Mouse (Mus musculus) lung, embryonic 15.5 days (tissue): ENCODE data around the gene Ifit3. TPM values are rescaled to one million over a fixed set of nuclear protein-coding genes. Genes with fewer than 3 reads are reported as not detected.
A peak's percentile ranks its signal among the peaks of the same experiment; 100 is the strongest.
"Not testable (repeated sequence)": the region's sequence is repeated elsewhere in the genome, so short reads cannot be mapped to it uniquely, and the experiment has no call there.

Source experiments
- ATAC-seq: fragments of 200-750 bp; cut with Nextera tagmentation; 2 replicates; pipeline ENCODE4 v1.8.0; 2017; ENCODE audit warnings: moderate number of reproducible peaks, borderline replicate concordance; ENCODE audit not compliant: low FRiP score, low TSS enrichment; ENCODE audit errors: extremely low read depth
- H3K27ac ChIP-seq: fragments of 300-500 bp; sonication (generic); 2 replicates; pipeline ENCODE4 v1.5.1; 2015; ENCODE audit warnings: moderate library complexity, mild to moderate bottlenecking, inconsistent platforms
- H3K27me3 ChIP-seq: fragments of 300-500 bp; sonication (generic); 2 replicates; pipeline ENCODE4 v1.6.1; 2015; ENCODE audit warnings: inconsistent platforms
- H3K36me3 ChIP-seq: fragments of 300-500 bp; sonication (generic); 2 replicates; pipeline ENCODE4 v1.6.1; 2015; ENCODE audit warnings: inconsistent platforms
- H3K4me1 ChIP-seq: fragments of 300-500 bp; sonication (generic); 2 replicates; pipeline ENCODE4 v1.6.1; 2015; ENCODE audit warnings: inconsistent platforms
- H3K4me2 ChIP-seq: fragments of 300-500 bp; sonication (generic); 2 replicates; pipeline ENCODE4 v1.6.1; 2015; ENCODE audit warnings: inconsistent platforms, mild to moderate bottlenecking, moderate library complexity
- H3K4me3 ChIP-seq: fragments of 300-500 bp; sonication (generic); 2 replicates; pipeline ENCODE4 v1.5.1; 2015; ENCODE audit warnings: mild to moderate bottlenecking, inconsistent platforms
- H3K9ac ChIP-seq: fragments of 300-500 bp; sonication (generic); 2 replicates; pipeline ENCODE4 v1.6.1; 2015; ENCODE audit warnings: inconsistent platforms
- H3K9me3 ChIP-seq: fragments of 300-500 bp; sonication (generic); 2 replicates; pipeline ENCODE4 v1.6.1; 2016; ENCODE audit warnings: inconsistent platforms
- WGBS: fragments of 180-500 bp; shearing (Covaris S2); methylation state at CpG from one replicate; pipeline ENCODE4 v1.1.7; 2015; 5-methylcytosine and 5-hydroxymethylcytosine counted together
- polyA plus RNA-seq: library from polyadenylated mRNA; unstranded; fragments of >200 nt; fragmentation: Nextera tagmentation; extraction: Ambion mirVana; gene quantifications from 2 replicates; pipeline ENCODE4 v1.2.1, GENCODE M21; 2015

Gene Ifit3
- polyA plus RNA-seq, 1 experiment from 2014 or later, result 0.92 TPM

DNA sequence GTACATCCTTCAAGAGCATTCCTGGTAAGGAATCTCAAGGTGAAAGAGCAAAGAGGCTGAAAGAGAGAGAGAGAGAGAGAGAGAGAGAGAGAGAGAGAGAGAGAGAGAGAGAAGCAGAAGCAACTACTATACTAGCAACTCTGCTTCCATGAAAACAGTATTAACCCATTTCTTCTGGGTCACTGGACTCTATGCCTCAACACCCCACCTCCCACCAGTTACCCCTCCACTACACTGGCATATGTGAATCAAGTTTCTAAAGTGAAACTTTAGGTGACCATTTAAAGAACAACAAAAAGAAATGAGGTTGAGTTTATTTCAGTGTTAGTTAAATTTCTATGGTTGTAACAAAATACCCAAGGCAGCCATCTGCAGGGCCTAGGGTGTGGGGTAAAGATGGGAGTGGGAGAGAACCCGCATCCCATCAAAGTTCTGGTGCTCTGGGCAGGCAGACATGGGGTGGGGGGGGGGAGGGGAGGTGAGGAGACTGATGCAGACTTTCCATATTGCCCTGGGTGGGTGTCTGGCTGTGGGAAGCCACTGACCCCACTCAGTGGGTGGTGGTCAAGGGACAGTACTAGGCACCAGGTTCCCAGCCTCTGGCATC is 17.1 kb upstream of the Ifit3 start:
- no peaks in the 10 kb centered on the region for H3K27me3 ChIP-seq
- no peak overlapping the region for H3K4me2 ChIP-seq
- WGBS, result 100% methylated on average over 1 of the region's 1 CpGs
- no peak for ATAC-seq
- peaks cover 5% of the 10 kb centered on the region; the same call in 1 of the 2 replicates for H3K4me1 ChIP-seq
- H3K4me3 ChIP-seq, result no peak overlapping the region
- H3K9me3 ChIP-seq, result no peaks in the 10 kb centered on the region
- H3K9ac ChIP-seq, result no peak overlapping the region
- no peaks in the 10 kb centered on the region for H3K36me3 ChIP-seq
- no peak overlapping the region for H3K27ac ChIP-seq

DNA sequence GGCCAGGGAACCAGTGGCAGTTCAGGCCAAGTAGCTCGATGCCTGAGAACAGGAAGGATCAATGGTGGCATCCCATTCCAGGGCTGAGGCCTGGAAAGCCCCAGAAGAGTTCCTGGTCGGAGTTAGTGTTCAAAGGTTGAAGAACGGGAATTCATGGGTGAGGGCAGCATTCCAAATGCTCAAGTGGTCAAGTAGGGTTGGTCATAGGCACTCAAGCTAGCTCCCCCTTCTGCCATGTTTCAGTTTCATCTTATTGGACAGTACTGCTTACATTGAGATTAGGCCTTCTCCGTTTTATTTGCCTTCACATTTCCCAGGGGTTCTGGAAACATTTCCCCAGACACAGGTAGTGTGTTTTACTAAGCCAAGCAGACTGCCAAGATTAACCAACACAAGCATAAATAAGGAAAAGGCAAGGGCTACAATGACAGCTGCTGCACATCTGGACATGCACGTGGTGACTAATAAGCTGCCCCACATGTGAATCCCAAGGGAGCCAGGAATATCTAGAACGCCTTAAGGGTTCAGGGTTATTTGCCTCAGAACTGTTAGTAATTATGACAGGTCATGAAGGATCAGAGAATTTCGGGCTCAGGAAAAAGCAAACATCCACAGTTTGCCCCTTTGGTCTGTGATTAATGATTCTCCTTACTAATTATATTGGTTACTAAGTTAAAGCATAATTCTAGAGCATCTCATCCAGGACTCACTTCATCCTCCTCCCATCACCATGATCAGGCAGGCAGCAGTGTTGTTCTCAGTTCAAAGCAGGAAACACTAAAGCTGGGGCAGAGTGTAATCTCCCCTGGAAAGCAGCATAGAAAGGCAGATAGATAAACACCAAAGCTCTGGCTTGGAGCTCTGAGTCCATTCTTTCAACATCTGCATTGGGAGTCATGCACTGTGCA is 14.1 kb upstream of the Ifit3 start:
- WGBS, result 51% methylated on average over 7 of the region's 7 CpGs
- ATAC-seq, result no peak
- H3K36me3 ChIP-seq, result peaks cover 3% of the 10 kb centered on the region; the same call in 1 of the 2 replicates
- H3K27ac ChIP-seq, result no peak overlapping the region
- H3K27me3 ChIP-seq, result no peaks in the 10 kb centered on the region
- no peak overlapping the region for H3K4me3 ChIP-seq
- H3K9me3 ChIP-seq, result no peaks in the 10 kb centered on the region
- H3K9ac ChIP-seq, result no peak overlapping the region
- peaks cover 5% of the 10 kb centered on the region; the same call in 1 of the 2 replicates for H3K4me1 ChIP-seq
- H3K4me2 ChIP-seq, result no peak overlapping the region

DNA sequence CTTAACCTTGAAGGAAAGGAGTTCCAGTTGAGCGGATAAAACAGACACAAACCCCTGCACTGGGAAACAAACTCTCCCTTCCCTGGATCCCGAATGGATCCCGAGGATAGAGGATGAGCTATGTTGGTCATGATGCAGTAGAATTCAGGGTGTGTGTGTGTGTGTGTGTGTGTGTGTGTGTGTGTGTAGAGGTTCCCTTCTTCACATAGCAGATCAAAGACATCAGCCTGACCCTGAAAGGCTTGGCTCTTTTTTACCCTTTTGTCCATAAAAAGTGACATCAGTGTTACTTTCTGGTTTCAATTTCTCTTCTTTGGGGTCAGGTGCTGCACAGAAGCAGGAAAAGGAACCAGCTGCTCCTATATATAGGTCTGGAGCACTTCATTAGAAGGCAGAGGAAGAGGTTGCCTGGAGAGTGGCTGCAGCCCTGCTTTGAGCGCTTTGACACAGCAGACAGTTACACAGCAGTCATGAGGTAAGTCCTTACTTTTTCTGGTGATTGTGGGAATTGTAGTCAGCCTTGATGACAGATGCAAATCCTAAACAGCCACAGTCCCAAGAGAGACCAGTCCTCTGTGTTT is 13.3 kb upstream of the Ifit3 start:
- no peaks in the 10 kb centered on the region for H3K9me3 ChIP-seq
- H3K36me3 ChIP-seq, result peaks cover 3% of the 10 kb centered on the region; the same call in 1 of the 2 replicates
- no peaks in the 10 kb centered on the region for H3K27me3 ChIP-seq
- 71% methylated on average over 4 of the region's 4 CpGs for WGBS
- no peak overlapping the region for H3K27ac ChIP-seq
- H3K4me3 ChIP-seq, result no peak overlapping the region
- no peak for ATAC-seq
- peaks cover 5% of the 10 kb centered on the region; the same call in 1 of the 2 replicates for H3K4me1 ChIP-seq
- H3K4me2 ChIP-seq, result no peak overlapping the region
- H3K9ac ChIP-seq, result no peak overlapping the region

DNA sequence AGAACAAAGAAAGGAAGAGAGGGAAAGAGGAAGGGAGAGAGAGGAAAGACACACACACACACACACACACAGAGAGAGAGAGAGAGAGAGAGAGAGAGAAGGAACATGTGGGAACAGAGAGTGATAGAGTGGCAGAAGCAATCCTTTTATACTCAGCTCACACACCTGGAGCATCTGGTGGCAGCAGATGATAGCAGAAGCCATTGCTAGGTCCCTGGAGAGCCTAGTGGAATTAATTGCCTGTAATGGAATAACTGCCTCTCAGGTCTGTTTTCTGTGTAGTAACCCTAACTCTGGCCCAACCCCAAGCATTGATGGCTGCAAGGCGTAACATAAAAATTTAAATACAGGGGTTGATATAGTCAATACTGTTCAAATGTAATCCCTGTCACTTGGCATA is 12.3 kb upstream of the Ifit3 start:
- H3K36me3 ChIP-seq, result peaks cover 3% of the 10 kb centered on the region; the same call in 1 of the 2 replicates
- WGBS, result 89% methylated on average over 1 of the region's 1 CpGs
- ATAC-seq, result no peak
- H3K27ac ChIP-seq, result no peak overlapping the region
- peaks cover 5% of the 10 kb centered on the region; the same call in 1 of the 2 replicates for H3K4me1 ChIP-seq
- no peaks in the 10 kb centered on the region for H3K27me3 ChIP-seq
- H3K9me3 ChIP-seq, result no peaks in the 10 kb centered on the region
- no peak overlapping the region for H3K4me3 ChIP-seq
- H3K9ac ChIP-seq, result no peak overlapping the region
- no peak overlapping the region for H3K4me2 ChIP-seq

DNA sequence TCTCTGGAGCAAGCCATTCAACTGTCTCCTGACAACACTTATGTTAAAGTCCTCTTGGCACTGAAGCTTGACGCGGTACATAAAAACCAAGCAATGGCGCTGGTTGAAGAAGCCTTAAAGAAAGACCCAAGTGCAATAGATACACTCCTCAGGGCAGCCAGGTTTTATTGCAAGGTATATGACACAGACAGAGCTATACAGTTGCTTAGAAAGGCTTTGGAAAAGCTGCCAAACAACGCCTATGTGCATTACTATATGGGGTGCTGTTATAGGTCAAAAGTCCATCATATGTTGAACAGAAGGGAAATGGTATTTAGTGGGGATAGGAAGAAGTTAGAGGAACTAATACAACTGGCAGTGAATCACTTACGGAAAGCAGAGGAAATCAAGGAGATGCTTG is 9.7 kb upstream of the Ifit3 start:
- ATAC-seq, result no peak
- 92% methylated on average over 5 of the region's 5 CpGs for WGBS
- Histone ChIP-seq H3K4me2 (no peak overlapping the region), H3K9ac (no peak overlapping the region), H3K27me3 (no peaks in the 10 kb centered on the region), H3K9me3 (no peaks in the 10 kb centered on the region), H3K4me3 (no peak overlapping the region), H3K27ac (no peak overlapping the region), H3K4me1 (peaks cover 5% of the 10 kb centered on the region; the same call in 1 of the 2 replicates), H3K36me3 (peaks cover 3% of the 10 kb centered on the region; the same call in 1 of the 2 replicates)

DNA sequence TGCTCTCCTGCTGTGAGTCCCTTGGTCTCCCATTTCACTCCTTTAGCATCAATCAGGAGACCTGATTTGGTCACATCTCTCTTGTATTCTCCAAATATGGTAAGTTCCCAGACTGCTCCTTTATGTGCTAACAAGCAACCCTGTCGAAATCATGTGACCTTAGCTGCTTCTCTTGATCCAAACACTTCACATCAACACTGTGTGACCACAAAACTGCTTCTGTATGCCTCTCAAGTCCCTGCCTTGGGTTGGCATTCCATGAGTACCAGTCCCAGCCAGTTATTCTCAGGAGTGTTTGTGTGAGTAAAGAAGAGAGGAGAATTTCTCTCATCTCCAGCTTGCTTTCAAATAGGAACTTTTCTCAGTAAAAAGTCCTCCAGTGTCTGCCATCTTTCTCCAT is 6.2 kb upstream of the Ifit3 start:
- 46% methylated on average over 1 of the region's 1 CpGs for WGBS
- Histone ChIP-seq H3K9ac (no peak overlapping the region), H3K9me3 (no peaks in the 10 kb centered on the region), H3K4me1 (no peaks in the 10 kb centered on the region), H3K4me3 (no peak overlapping the region), H3K27ac (0 out of 2 replicates have a peak overlapping the region, but pooled peaks have one; percentile 41), H3K36me3 (peaks cover 3% of the 10 kb centered on the region; the same call in 1 of the 2 replicates), H3K4me2 (no peak overlapping the region), H3K27me3 (no peaks in the 10 kb centered on the region)
- ATAC-seq, result no peak

DNA sequence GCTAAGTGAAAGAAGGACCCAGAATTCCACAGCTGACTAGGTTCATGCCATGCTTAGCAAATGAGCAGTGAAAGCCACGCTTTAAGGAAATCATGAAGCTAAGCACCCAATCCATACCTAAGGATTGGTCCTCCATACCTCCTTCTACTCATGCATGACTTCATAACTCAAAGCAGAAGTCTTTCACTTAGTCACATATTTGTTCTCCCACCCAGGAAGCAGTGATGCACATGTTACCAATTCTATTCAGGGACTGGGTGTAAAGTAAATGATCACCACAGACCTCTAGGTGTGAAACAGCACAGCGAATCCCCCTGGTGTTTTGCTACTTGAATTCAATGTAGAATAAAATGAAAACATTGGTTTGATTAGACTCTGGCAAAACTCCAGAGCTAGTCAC is 635 bp upstream of the Ifit3 start:
- not testable (repeated sequence) for H3K4me2 ChIP-seq, H3K9me3 ChIP-seq, H3K4me1 ChIP-seq, ATAC-seq, H3K4me3 ChIP-seq, H3K27ac ChIP-seq, H3K36me3 ChIP-seq, H3K27me3 ChIP-seq, H3K9ac ChIP-seq
- 75% methylated on average over 2 of the region's 2 CpGs for WGBS

DNA sequence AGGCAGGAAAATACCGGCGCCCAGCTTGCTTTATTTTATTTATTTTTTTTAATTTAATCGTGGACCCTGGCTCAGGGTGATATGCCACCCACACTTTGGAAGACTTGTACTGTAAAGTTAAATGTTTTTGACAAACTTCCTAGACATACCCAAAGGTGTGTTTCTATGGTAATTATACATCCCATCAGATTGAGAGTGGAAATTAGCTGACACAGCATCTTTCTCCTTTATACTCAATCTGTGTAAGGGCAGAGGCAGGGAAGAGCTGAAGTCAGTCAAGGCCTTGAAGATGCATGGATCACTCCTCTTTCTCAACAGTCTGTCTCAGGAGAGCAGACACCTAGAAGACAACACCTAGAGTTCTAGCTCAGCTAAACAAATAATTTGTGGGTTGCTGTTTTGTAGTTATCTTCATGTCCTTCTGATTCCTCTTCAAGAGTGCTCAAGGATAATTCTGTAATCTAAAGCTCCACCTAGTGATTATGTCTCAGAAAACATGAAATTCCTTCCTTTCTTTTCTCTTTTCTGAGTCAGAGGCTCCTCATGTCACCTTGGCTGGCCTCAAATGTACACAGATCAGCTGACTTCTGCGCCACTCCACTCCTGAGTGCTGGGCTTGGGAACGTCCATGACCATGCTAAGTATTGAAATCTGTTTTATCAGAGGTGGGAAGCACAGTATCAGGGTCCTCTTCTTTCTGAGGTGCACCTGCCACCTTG is 2.6 kb downstream of the Ifit3 start:
- WGBS, result 52% methylated on average over 5 of the region's 5 CpGs
- H3K9ac ChIP-seq, H3K27ac ChIP-seq, H3K36me3 ChIP-seq, H3K4me1 ChIP-seq, H3K4me2 ChIP-seq, H3K27me3 ChIP-seq, H3K4me3 ChIP-seq, H3K9me3 ChIP-seq, ATAC-seq: not testable (repeated sequence)

DNA sequence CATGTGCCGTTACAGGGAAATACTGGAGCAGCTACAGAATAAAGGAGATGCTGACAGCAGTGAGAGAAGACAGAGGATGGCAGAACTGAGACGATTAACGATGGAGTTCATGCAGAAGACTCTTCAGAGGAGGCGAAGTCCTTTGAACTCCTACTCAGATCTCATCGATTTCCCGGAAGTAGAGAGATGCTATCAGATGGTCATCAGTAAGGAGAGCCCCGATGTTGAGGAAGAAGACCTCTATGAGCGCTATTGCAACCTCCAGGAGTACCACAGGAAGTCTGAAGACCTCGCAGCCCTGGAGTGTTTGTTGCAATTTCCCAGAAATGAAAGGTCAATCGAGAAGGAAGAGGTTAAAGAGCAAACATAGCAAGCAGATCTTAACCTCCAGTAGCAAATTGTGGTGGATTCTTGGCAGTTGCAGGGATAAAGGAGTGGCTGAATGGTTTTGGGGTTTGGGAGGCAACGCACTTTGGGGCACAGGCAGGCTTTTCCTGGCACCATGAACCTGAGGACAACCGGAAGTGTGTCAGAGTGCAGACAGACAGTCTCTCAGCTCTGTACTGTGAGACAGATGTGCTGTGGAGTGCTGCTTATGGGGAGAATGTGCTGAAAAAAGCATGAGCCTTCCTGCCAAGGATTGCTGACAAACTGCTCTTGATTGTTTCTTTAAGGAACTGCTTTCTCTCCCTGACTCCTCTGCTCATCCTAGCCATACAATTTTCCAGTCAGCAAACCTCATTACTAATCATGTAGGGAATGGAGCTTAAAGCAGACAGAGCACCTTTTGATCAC is 4.8 kb downstream of the Ifit3 start:
- WGBS, result 66% methylated on average over 9 of the region's 12 CpGs
- not testable (repeated sequence) for H3K27ac ChIP-seq, H3K27me3 ChIP-seq, H3K36me3 ChIP-seq, H3K9me3 ChIP-seq, H3K9ac ChIP-seq, H3K4me2 ChIP-seq, H3K4me3 ChIP-seq, H3K4me1 ChIP-seq
- ATAC-seq, result 0 out of 2 replicates have a peak, but pooled peaks have one; percentile 16

DNA sequence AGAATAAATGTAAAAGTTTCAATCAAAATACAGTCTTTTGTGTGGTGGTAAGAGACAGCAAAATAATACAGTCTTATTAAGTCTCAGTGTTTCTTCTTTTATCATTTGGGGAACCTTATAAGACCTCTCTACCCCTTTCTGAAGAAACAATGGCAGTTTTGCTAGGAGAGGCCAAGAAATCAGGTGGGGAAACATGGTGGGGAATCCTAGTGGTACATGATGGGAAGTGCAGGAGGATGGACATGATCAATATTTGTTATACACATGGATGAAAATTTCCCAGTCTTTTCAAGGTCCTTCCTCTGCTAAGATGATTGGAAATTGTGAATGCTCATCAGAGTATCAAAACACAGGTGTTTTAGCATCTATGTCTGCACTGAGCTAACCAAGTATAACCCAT is 5.6 kb downstream of the Ifit3 start:
- Histone ChIP-seq H3K4me1 (peaks cover 6% of the 10 kb centered on the region), H3K9ac (no peak overlapping the region), H3K9me3 (no peaks in the 10 kb centered on the region), H3K4me3 (no peak overlapping the region), H3K4me2 (no peak overlapping the region), H3K36me3 (no peaks in the 10 kb centered on the region), H3K27ac (no peak overlapping the region), H3K27me3 (no peaks in the 10 kb centered on the region)
- no peak for ATAC-seq

DNA sequence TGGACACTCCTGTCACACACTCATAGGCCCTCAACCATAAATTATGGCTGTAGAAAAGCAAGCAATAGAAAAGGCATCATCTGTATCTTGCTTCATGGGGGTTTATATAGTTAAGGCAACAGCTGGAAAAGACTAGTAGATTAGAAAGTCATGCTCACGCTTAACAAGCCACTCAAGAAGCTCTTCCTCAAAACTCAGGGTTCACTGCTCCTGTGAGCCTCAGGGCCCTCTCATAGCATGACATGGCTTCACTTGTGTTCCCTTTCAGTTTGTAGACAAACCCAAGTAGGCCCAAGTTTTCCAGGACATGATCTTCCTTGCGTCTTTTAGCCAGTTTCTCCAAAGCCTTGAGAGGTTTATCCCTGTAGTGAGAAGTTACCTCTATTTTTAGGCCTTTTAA is 10.1 kb downstream of the Ifit3 start:
- no peak overlapping the region for H3K9ac ChIP-seq
- no peaks in the 10 kb centered on the region for H3K36me3 ChIP-seq
- H3K4me2 ChIP-seq, result no peak overlapping the region
- H3K4me1 ChIP-seq, result peaks cover 9% of the 10 kb centered on the region
- no peaks in the 10 kb centered on the region for H3K9me3 ChIP-seq
- H3K27ac ChIP-seq, result no peak overlapping the region
- H3K4me3 ChIP-seq, result no peak overlapping the region
- WGBS, result 90% methylated on average over 2 of the region's 2 CpGs
- H3K27me3 ChIP-seq, result no peaks in the 10 kb centered on the region
- ATAC-seq, result no peak
